Comparison of ENCODE assay signal across 9 mouse cellular contexts in genomic region chr13:55004646-55005045, GRCm38 (mm10). TPM values are rescaled to one million over a fixed set of nuclear protein-coding genes. Genes with fewer than 3 reads are reported as not detected.
A peak's percentile ranks its signal among the peaks of the same experiment; 100 is the strongest.
DNase-seq lines count a peak whose midpoint lies in the region; ATAC-seq and TF ChIP-seq lines count a peak whose summit lies in the region.
"Had no signal": no experiment of that assay in that cellular context is flagged by ENCODE, and none has a peak within 500 bp of the region (broad histone marks: within the 10 kb centered on the region; RNA-seq: fewer than 3 reads in every experiment).

No protein-coding gene starts in this region.

- no peaks in the 10 kb centered on the region for H3K9me3 ChIP-seq in hindbrain, postnatal 0 days (ENCODE audit: low read length)
- no peaks in the 10 kb centered on the region for H3K9me3 ChIP-seq in hindbrain, embryonic 11.5 days (ENCODE audit: control insufficient read depth, low read length)
- H3K9me3 ChIP-seq: heart, embryonic 15.5 days had no signal

- DNase-seq in adrenal gland, postnatal 14 days: peak; percentile 36
- no peak for DNase-seq in adrenal gland, postnatal 4 days (ENCODE audit: low spot score in 2 of 2)
- no peak for DNase-seq in hindbrain, postnatal 0 days (ENCODE audit: low spot score)
- no peak for DNase-seq in hindbrain, embryonic 11.5 days (ENCODE audit: low spot score)
- DNase-seq in right cerebral cortex, postnatal 14 days: peak; percentile 50
- DNase-seq in right cerebral cortex, adult 18-20 months: no peak
- DNase-seq in urinary bladder, postnatal 25 days (ENCODE audit: low spot score): peak; percentile 16
- DNase-seq in right cerebral cortex, postnatal 10 days (ENCODE audit: low spot score in 2 of 2): no peak

- no peak overlapping the region for H3K9ac ChIP-seq in hindbrain, postnatal 0 days (replicated peaks; ENCODE audit: low read length)
- H3K9ac ChIP-seq in hindbrain, embryonic 11.5 days (ENCODE audit: low read depth, low read length): no peak overlapping the region
- H3K9ac ChIP-seq: heart, embryonic 15.5 days had no signal

- H3K27ac ChIP-seq in hindbrain, postnatal 0 days: no peak overlapping the region
- no peak overlapping the region for H3K27ac ChIP-seq in hindbrain, embryonic 11.5 days (ENCODE audit: low read depth, low read length)
- H3K27ac ChIP-seq: heart, embryonic 15.5 days had no signal

- peaks cover 14% of the 10 kb centered on the region; the same call in 1 of the 2 replicates for H3K4me1 ChIP-seq in hindbrain, postnatal 0 days (ENCODE audit: insufficient read depth, low read length)
- peaks cover 12% of the 10 kb centered on the region for H3K4me1 ChIP-seq in hindbrain, embryonic 11.5 days (replicated peaks; ENCODE audit: control insufficient read depth, insufficient read depth, low read length)
- H3K4me1 ChIP-seq: heart, embryonic 15.5 days had no signal

- WGBS in hindbrain, postnatal 0 days: 61% methylated on average over 11 of the region's 11 CpGs
- 69% methylated on average over 11 of the region's 11 CpGs for WGBS in hindbrain, embryonic 11.5 days

- peak; percentile 30; the same call in 1 of the 2 replicates for TF ChIP-seq CTCF in hindbrain, postnatal 0 days (IDR thresholded peaks at IDR 0.05; ENCODE audit: low read depth)

- no peak for ATAC-seq in hindbrain, postnatal 0 days
- no peak for ATAC-seq in hindbrain, embryonic 11.5 days (ENCODE audit: low FRiP score)

- H3K4me2 ChIP-seq in hindbrain, postnatal 0 days (ENCODE audit: low read depth, low read length): no peak overlapping the region
- H3K4me2 ChIP-seq in hindbrain, embryonic 11.5 days (replicated peaks; ENCODE audit: low read depth, low read length): no peak overlapping the region
- H3K4me2 ChIP-seq: heart, embryonic 15.5 days had no signal

- peaks cover 11% of the 10 kb centered on the region; the same call in 1 of the 2 replicates for H3K36me3 ChIP-seq in hindbrain, postnatal 0 days (ENCODE audit: insufficient read depth, low read length)
- no peaks in the 10 kb centered on the region for H3K36me3 ChIP-seq in hindbrain, embryonic 11.5 days (ENCODE audit: control insufficient read depth, insufficient read depth, low read length)
- H3K36me3 ChIP-seq: heart, embryonic 15.5 days had no signal

- no peaks in the 10 kb centered on the region for H3K27me3 ChIP-seq in hindbrain, postnatal 0 days (ENCODE audit: insufficient read depth, low read length)
- peaks cover 19% of the 10 kb centered on the region for H3K27me3 ChIP-seq in hindbrain, embryonic 11.5 days (ENCODE audit: control insufficient read depth, insufficient read depth, low read length)

- no peak overlapping the region for H3K4me3 ChIP-seq in hindbrain, postnatal 0 days (ENCODE audit: low read length)
- H3K4me3 ChIP-seq in hindbrain, embryonic 11.5 days (ENCODE audit: low read depth, low read length): no peak overlapping the region
- H3K4me3 ChIP-seq: heart, embryonic 15.5 days had no signal

RNA-seq across cellular contexts. Expression of gene Hk3, which starts 16.5 kb away (rescaled TPM):
- 1.3 and 1.8 TPM in 2 replicates for total RNA-seq in adrenal gland, postnatal 14 days (2021)
- total RNA-seq in adrenal gland, postnatal 4 days (2021): 1 to 10 TPM; 1.5 to 2.6 TPM
- total RNA-seq in hindbrain, postnatal 0 days (2014; rRNA removed): 1.7 and 1.9 TPM in 2 replicates
- 0.78 and 1.1 TPM in 2 replicates for polyA plus RNA-seq in hindbrain, postnatal 0 days (2015; fragmentation: Nextera tagmentation; extraction: Ambion mirVana)
- 0.52 and 0.61 TPM in 2 replicates for polyA plus RNA-seq in hindbrain, embryonic 11.5 days (2014; fragmentation: Nextera tagmentation; extraction: Ambion mirVana)

RNA-seq across cellular contexts. Expression of gene Unc5a, which starts 55.4 kb away (rescaled TPM):
- 7.2 and 8.5 TPM in 2 replicates for total RNA-seq in adrenal gland, postnatal 14 days (2021)
- total RNA-seq in adrenal gland, postnatal 4 days (2021): 10 to 100 TPM; 12.0 to 13.8 TPM
- 49.9 and 53.0 TPM in 2 replicates for total RNA-seq in hindbrain, postnatal 0 days (2014; rRNA removed)
- 10.5 and 11.7 TPM in 2 replicates for polyA plus RNA-seq in hindbrain, postnatal 0 days (2015; fragmentation: Nextera tagmentation; extraction: Ambion mirVana)
- 2.7 and 2.9 TPM in 2 replicates for polyA plus RNA-seq in hindbrain, embryonic 11.5 days (2014; fragmentation: Nextera tagmentation; extraction: Ambion mirVana)

Comparison
In these comparisons a context has a peak if more than half of its experiments do, and no peak if none do; other contexts are left out.
1. DNase-seq: peak in adrenal gland, postnatal 14 days (single experiment), right cerebral cortex, postnatal 14 days (single experiment) and urinary bladder, postnatal 25 days (single experiment); none in adrenal gland, postnatal 4 days (0 of 2), hindbrain, postnatal 0 days (single experiment), hindbrain, embryonic 11.5 days (single experiment), right cerebral cortex, adult 18-20 months (single experiment) and right cerebral cortex, postnatal 10 days (0 of 2).